Mouse (Mus musculus) kidney, embryonic 15.5 days (tissue): ENCODE measurements around the gene Arsb. TPM values are rescaled to one million over a fixed set of nuclear protein-coding genes. Genes with fewer than 3 reads are reported as not detected.

Experiments
- ATAC-seq: fragments of 200-750 bp; cut with Nextera tagmentation; replicated peaks from 2 replicates; pipeline ENCODE4 v1.8.0; 2017; ENCODE audit warnings: moderate TSS enrichment; ENCODE audit not compliant: low FRiP score
- H3K27ac ChIP-seq: fragments of 300-500 bp; sonication (generic); 2 replicates; pipeline ENCODE4 v1.5.1; 2015; ENCODE audit warnings: mild to moderate bottlenecking, inconsistent platforms
- H3K27me3 ChIP-seq: fragments of 300-500 bp; sonication (generic); 2 replicates; pipeline ENCODE4 v1.6.1; 2015; ENCODE audit warnings: inconsistent platforms
- H3K36me3 ChIP-seq: fragments of 300-500 bp; sonication (generic); 2 replicates; pipeline ENCODE4 v1.6.1; 2015; ENCODE audit warnings: inconsistent platforms
- H3K4me1 ChIP-seq: fragments of 300-500 bp; sonication (generic); 2 replicates; pipeline ENCODE4 v1.6.1; 2015; ENCODE audit warnings: inconsistent platforms
- H3K4me2 ChIP-seq: fragments of 300-500 bp; sonication (generic); 2 replicates; pipeline ENCODE4 v1.6.1; 2015; ENCODE audit warnings: moderate library complexity, mild to moderate bottlenecking, inconsistent platforms
- H3K4me3 ChIP-seq: fragments of 300-500 bp; sonication (generic); replicated peaks from 2 replicates; pipeline ENCODE4 v1.5.1; 2015; ENCODE audit warnings: mild to moderate bottlenecking, inconsistent platforms
- H3K9ac ChIP-seq: fragments of 300-500 bp; sonication (generic); 2 replicates; pipeline ENCODE4 v1.6.1; 2015; ENCODE audit warnings: mild to moderate bottlenecking, inconsistent platforms
- H3K9me3 ChIP-seq: fragments of 300-500 bp; sonication (generic); replicated peaks from 2 replicates; pipeline ENCODE4 v1.6.1; 2016; ENCODE audit warnings: inconsistent platforms
- WGBS: fragments of 180-500 bp; shearing (Covaris S2); methylation state at CpG from one replicate; pipeline ENCODE4 v1.1.7; 2015; ENCODE audit warnings: mixed read lengths; 5-methylcytosine and 5-hydroxymethylcytosine counted together
- polyA plus RNA-seq: library from polyadenylated mRNA; unstranded; fragments of >200 nt; fragmentation: Nextera tagmentation; extraction: Ambion mirVana; gene quantifications from 2 replicates; pipeline ENCODE4 v1.2.1, GENCODE M21; 2015

Arsb gene
- polyA plus RNA-seq, 1 experiment from 2014 or later, result 13.9 TPM

DNA sequence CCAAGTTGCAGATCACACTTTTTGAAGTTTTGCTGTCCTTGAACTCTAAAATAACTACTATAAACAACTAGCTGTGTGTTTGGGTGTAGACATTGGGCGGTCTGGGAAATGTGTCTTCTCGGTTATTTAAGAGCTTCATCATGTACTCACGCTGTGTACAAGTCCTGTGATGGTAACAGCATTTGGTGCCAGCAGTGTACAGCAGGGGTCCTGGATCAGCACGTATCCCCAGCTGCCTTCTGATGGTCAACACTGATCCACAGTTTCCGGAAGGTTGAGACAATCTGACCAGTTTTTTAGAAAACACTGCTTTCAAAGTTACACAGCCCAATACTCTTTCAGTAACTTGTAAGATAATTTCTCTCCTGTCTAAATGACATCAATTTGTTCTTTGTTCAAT, 108.0 kb downstream of the Arsb start:
- Histone ChIP-seq H3K27me3 (no peaks in the 10 kb centered on the region), H3K9me3 (no peaks in the 10 kb centered on the region), H3K4me2 (no peak overlapping the region), H3K36me3 (no peaks in the 10 kb centered on the region), H3K9ac (no peak overlapping the region), H3K4me3 (no peak overlapping the region), H3K4me1 (no peaks in the 10 kb centered on the region), H3K27ac (no peak overlapping the region)
- 90% methylated on average over 5 of the region's 5 CpGs for WGBS
- ATAC-seq, result no peak

DNA sequence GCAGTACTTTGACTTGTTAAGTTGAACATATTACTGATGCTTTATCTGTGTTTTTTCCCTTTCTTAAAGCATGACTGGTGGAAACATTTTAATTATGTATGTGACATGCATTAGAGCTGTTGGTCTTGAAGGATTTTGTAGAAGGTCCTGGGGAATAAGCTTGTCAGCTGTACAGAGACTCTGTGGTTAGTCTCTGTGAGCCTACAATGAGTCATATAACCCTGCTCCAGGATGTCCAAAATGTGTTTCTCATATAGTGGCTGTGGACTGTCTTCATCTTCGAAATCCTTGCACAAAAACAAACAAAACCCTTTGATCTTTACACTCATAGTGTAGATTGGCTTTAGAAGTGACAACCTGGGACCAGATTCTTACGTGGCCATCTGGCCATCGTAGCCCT, 110.7 kb downstream of the Arsb start:
- Histone ChIP-seq H3K36me3 (no peaks in the 10 kb centered on the region), H3K9me3 (no peaks in the 10 kb centered on the region)
- no peak for ATAC-seq

DNA sequence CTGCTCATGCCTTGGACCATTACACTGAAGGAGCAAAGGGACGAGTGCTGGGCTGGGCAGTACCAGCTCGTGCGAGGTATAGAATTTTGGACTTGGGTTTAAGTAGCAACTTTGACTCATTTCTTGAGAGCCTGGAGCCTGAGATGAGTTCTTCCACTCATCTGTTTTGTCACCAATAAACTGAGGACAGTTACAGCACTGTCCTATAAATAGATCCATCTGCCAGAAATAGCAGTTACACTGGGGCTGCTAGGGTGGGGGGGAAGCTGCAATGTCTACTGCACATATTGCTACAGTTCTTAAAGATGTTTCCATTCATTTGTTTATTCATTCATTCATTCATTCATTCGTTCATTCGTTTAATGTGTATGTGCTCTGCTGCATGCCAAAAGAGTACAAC, 115.6 kb downstream of the Arsb start:
- no peak overlapping the region for H3K27ac ChIP-seq

More for the DNA sequence above, 110.7 kb downstream of the Arsb start:
- H3K4me3 ChIP-seq, result no peak overlapping the region
- H3K4me1 ChIP-seq, result peaks cover 5% of the 10 kb centered on the region
- 67% methylated on average over 3 of the region's 3 CpGs for WGBS
- no peak overlapping the region for H3K4me2 ChIP-seq
- no peak overlapping the region for H3K27ac ChIP-seq
- H3K27me3 ChIP-seq, result no peaks in the 10 kb centered on the region
- no peak overlapping the region for H3K9ac ChIP-seq

DNA sequence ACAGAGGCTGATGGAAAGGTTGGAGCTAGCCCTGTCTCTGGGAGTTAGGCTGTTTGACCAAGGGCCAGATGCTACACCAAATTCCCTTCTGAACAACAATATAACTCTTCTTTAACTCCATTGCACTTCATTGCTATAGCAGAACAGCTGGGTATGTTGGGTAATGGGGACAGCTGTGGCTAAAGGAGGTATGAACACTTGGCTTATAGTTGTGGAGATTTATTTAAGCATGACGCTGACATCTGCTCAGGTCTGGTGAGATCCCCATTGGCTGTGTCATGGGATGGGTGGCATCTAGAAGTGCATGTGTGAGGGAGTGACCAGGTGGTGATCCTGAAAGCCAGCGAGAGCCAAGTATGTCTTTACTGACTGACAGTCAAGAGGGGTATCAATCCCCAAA, 116.8 kb downstream of the Arsb start:
- WGBS, result 83% methylated on average over 2 of the region's 2 CpGs
- Histone ChIP-seq H3K27me3 (no peaks in the 10 kb centered on the region), H3K4me2 (no peak overlapping the region), H3K9ac (no peak overlapping the region), H3K4me3 (no peak overlapping the region), H3K27ac (peak overlapping the region; percentile 54), H3K4me1 (peaks cover 34% of the 10 kb centered on the region), H3K9me3 (no peaks in the 10 kb centered on the region), H3K36me3 (no peaks in the 10 kb centered on the region)
- no peak for ATAC-seq

More for the DNA sequence above, 115.6 kb downstream of the Arsb start:
- Histone ChIP-seq H3K4me2 (no peak overlapping the region), H3K27me3 (no peaks in the 10 kb centered on the region), H3K4me1 (peaks cover 34% of the 10 kb centered on the region), H3K9me3 (no peaks in the 10 kb centered on the region), H3K4me3 (no peak overlapping the region), H3K36me3 (no peaks in the 10 kb centered on the region), H3K9ac (no peak overlapping the region)
- no peak for ATAC-seq
- WGBS, result 92% methylated on average over 5 of the region's 5 CpGs

DNA sequence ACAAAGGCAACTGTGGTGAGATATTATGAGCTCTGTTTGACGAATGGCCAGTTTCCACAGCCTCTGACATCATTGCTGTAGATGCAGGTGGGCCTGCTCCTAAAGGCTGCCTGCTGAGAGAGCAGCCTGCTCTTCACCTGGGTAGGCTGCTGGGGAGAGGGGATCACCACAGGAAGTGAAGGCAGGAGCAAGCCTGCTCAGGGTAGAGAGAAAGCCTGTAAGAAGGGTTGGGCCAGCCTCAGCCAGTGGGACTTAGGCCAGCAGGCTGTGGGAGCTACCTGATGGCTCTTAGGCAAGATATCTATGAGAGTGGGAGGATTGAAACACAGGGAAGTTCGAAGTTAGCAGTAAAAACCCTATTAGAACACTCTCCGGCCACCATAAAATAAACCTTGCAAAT, 117.5 kb downstream of the Arsb start:
- peak overlapping the region; percentile 54; the same call in 1 of the 2 replicates for H3K27ac ChIP-seq
- peaks cover 34% of the 10 kb centered on the region for H3K4me1 ChIP-seq
- 77% methylated on average over 3 of the region's 3 CpGs for WGBS
- no peak overlapping the region for H3K4me2 ChIP-seq
- no peaks in the 10 kb centered on the region for H3K9me3 ChIP-seq
- no peak overlapping the region for H3K9ac ChIP-seq
- no peaks in the 10 kb centered on the region for H3K36me3 ChIP-seq
- H3K4me3 ChIP-seq, result no peak overlapping the region
- H3K27me3 ChIP-seq, result no peaks in the 10 kb centered on the region
- no peak for ATAC-seq

DNA sequence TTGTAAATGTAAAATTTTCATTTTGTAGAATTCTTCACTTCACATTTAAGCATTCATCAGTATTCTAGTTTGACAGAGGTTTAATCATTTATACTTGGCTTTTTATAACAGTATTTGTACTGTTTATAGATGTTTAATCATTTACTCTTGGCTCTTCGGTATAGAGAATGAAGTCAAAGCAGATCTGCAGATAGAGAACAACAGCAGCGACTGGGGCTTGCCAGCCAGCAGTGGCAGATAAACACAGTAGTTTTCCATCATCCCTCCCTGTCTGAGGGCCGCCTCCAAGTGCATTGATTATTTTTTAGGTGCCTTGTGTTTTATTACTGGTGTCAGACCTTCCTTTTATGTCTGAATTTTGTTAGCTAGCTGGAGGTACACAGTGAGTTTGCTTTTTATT, 118.6 kb downstream of the Arsb start:
- no peaks in the 10 kb centered on the region for H3K9me3 ChIP-seq
- H3K36me3 ChIP-seq, result no peaks in the 10 kb centered on the region
- H3K4me1 ChIP-seq, result peaks cover 34% of the 10 kb centered on the region
- ATAC-seq, result no peak
- 54% methylated on average over 3 of the region's 3 CpGs for WGBS
- peak overlapping the region; percentile 81 for H3K27ac ChIP-seq
- H3K4me3 ChIP-seq, result no peak overlapping the region
- H3K27me3 ChIP-seq, result no peaks in the 10 kb centered on the region
- H3K9ac ChIP-seq, result no peak overlapping the region
- no peak overlapping the region for H3K4me2 ChIP-seq

DNA sequence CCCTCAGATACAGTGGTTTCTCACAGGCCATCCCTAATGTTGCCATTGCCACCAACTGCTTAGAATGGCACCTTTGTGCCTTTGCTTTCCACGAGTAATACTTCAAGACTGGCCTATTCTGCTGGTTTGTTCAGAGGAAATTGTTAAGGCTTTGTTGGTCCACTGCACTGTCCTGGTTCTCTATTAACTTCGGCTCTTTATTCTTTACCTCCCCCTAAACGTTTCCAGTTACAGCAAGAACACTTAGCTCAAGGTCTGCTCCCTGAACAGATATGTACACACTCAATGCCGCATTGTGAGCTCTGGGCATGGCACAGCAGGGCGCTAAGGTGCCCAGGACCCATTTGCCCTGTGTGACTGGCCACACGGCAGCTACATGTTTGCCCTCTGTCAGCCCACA, 119.8 kb downstream of the Arsb start:
- no peaks in the 10 kb centered on the region for H3K27me3 ChIP-seq
- peak; percentile 84 for ATAC-seq
- peak overlapping the region; percentile 81 for H3K27ac ChIP-seq

DNA sequence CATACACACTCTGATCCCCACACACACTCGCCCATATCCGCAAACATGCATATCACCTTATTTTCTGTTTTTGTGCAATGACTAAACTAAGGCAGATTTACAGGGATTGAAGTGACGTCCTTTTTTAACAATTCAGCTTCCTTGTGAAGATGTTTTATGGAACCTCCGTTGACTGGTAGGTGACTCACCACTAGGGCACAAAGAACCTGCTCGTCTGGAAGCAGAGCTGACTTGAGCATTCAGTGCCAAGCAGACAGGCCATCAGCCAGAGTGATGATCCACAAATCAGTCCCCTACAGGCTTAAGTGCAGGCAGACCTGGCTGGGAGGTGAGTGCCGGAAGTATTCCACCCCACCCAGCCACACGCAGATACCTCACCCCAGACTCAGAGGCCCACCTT, 120.7 kb downstream of the Arsb start:
- no peaks in the 10 kb centered on the region for H3K36me3 ChIP-seq
- no peak for ATAC-seq
- H3K9ac ChIP-seq, result no peak overlapping the region
- H3K4me2 ChIP-seq, result no peak overlapping the region
- 0 out of 2 replicates have a peak overlapping the region, but pooled peaks have one; percentile 81 for H3K27ac ChIP-seq
- H3K27me3 ChIP-seq, result no peaks in the 10 kb centered on the region
- no peak overlapping the region for H3K4me3 ChIP-seq
- 83% methylated on average over 7 of the region's 7 CpGs for WGBS
- peaks cover 29% of the 10 kb centered on the region for H3K4me1 ChIP-seq
- H3K9me3 ChIP-seq, result no peaks in the 10 kb centered on the region

More for the DNA sequence above, 119.8 kb downstream of the Arsb start:
- WGBS, result 69% methylated on average over 6 of the region's 6 CpGs
- H3K4me3 ChIP-seq, result no peak overlapping the region
- no peaks in the 10 kb centered on the region for H3K9me3 ChIP-seq
- no peak overlapping the region for H3K9ac ChIP-seq
- H3K4me2 ChIP-seq, result no peak overlapping the region
- peaks cover 34% of the 10 kb centered on the region for H3K4me1 ChIP-seq
- no peaks in the 10 kb centered on the region for H3K36me3 ChIP-seq

DNA sequence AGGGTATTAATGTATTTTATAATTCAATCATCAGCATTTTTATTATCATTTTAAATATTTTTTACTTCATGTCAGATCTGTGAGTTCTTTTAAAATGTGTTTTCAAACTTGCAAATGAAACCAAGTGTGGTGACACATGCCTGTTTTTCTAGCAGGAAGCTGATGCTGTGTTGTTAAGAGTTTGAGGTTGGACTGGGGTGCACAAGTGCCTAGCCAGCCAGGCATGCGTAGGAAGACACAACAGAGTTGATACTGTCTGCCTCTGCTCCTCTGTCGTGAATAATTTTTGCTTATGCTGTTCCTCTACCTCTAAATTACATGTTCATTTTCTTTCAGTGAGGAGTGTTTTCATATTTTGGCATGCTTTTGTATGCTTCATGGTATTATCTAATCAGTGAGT, 122.7 kb downstream of the Arsb start:
- Histone ChIP-seq H3K36me3 (no peaks in the 10 kb centered on the region), H3K9ac (no peak overlapping the region), H3K4me2 (no peak overlapping the region), H3K27me3 (no peaks in the 10 kb centered on the region), H3K27ac (no peak overlapping the region), H3K9me3 (no peaks in the 10 kb centered on the region), H3K4me1 (peaks cover 20% of the 10 kb centered on the region), H3K4me3 (no peak overlapping the region)
- 80% methylated on average over 2 of the region's 2 CpGs for whole genome bisulfite sequencing
- ATAC-seq, result no peak

DNA sequence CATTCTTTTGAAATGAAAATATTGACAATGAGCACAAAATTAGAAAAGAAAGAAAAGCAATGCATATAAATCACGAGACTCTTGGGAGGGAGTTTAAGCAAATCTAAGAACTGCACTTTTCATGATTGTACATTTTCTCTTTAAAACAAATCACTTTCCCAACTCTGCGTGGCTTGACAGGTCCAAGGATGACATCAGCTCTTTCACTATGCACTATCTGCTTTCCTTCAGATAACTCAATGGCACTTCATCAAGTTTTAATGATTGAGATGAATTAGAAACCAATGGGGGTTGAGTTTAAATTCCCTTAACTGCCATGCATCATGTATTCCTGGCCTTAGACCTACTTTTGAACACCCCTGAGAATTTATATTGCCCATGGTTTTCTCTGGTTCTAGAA, 124.0 kb downstream of the Arsb start:
- Histone ChIP-seq H3K4me3 (no peak overlapping the region), H3K9me3 (no peaks in the 10 kb centered on the region), H3K9ac (no peak overlapping the region), H3K36me3 (no peaks in the 10 kb centered on the region), H3K4me2 (no peak overlapping the region), H3K27ac (no peak overlapping the region), H3K27me3 (no peaks in the 10 kb centered on the region), H3K4me1 (peaks cover 11% of the 10 kb centered on the region)
- 75% methylated on average over 2 of the region's 2 CpGs for WGBS
- no peak for ATAC-seq

DNA sequence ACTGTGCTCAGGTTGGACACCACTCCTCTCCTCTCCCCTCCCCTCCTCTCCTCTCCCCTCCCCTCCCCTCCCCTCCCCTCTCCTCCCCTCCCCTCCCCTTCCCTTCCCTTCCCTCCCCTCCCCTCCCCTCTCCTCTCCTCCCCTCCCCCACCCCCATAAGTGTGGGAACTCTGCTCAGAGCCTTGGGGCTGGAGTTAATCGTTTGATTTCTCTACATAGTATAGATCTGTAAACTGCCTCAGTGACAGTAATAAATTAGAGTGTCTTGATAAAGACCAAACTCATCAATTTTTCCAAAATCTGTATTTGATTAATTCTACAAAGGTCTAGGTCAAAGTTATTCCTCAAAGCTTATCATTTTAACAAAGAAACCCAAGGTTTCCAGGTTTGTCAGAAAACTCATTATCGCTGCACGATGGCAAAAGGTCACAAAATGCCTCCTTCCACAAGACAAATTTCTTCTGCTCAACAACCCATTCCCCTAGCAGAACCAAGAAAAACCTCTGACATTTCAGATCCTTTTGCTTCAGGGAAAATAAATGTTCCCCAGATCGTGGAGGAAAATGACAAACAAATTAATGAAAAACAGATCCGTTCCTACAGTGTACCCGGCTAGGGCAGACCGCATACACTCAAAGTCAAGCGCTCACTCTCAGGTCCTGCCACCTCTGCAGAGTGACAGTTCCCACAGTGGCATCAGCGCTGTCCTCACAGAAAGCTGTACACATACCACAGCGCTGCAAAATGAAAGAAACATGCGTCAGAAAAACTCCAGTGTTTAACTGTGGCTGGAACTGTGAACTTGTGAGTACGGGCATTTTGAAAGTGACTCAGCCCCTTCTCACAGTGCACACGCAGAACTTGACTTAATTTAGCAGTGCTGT, 126.8 kb downstream of the Arsb start:
- Histone ChIP-seq H3K9me3 (no peaks in the 10 kb centered on the region), H3K27me3 (no peaks in the 10 kb centered on the region), H3K4me1 (peaks cover 10% of the 10 kb centered on the region; the same call in 1 of the 2 replicates), H3K4me2 (no peak overlapping the region), H3K9ac (no peak overlapping the region), H3K4me3 (no peak overlapping the region), H3K36me3 (no peaks in the 10 kb centered on the region), H3K27ac (peak overlapping the region; percentile 59)
- no peak for ATAC-seq
- 52% methylated on average over 13 of the region's 13 CpGs for WGBS

DNA sequence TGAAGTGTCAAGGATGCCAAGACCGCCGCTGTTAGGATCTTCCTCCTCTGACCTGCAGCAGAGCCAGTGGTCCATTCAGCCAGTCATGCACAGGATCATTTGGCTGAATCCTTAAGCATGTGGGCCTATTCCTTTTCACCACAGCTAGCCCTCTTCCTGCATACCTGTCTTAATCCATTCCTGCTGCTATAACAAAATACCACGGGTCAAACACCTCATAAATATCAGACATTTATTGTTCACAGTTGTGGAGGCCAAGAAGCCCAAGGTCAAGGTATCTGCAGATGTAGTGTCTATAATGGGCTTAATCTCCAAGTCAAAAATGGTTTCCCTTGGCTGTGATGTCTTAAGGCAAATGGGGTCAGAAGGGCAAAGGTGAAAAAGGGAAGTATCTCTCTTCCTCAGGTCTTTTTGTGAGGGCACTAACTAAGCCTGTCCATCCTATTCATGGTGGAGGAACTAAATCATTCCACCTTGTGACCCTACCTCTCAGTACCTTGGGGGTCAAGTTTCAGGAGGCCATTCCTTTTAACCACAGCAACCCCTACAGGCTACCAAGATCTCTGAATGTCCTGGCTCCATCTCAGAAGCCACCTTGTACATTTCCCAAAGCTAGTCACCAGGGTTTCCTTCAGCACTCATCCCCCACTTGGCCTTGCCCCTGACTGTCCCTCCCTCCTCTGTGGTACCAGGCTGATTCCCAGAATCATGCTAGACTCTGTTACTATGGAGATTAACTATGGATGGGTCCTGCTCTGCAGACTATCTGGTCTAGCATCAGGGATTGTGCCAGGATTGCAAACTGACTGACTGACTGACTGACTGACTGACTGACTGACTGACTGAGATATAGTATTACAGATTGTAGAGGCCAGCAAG, 128.2 kb downstream of the Arsb start:
- 74% methylated on average over 3 of the region's 3 CpGs for WGBS

More for the DNA sequence above, 128.2 kb downstream of the Arsb start:
- H3K36me3 ChIP-seq, result no peaks in the 10 kb centered on the region
- H3K9me3 ChIP-seq, result no peaks in the 10 kb centered on the region
- H3K4me3 ChIP-seq, result no peak overlapping the region
- no peak overlapping the region for H3K9ac ChIP-seq
- H3K4me1 ChIP-seq, result peaks cover 10% of the 10 kb centered on the region; the same call in 1 of the 2 replicates
- H3K27me3 ChIP-seq, result no peaks in the 10 kb centered on the region
- H3K4me2 ChIP-seq, result no peak overlapping the region
- ATAC-seq, result no peak
- no peak overlapping the region for H3K27ac ChIP-seq
